Mouse (Mus musculus) testis, postnatal 10 days (tissue): ENCODE data around the gene Olfr912.

ENCODE experiments used
- DNase-seq: peaks from one replicate; pipeline ENCODE4 v3.0.0; 2021; ENCODE audit warnings: low spot score

Gene Olfr912

GRCm38 (mm10) chr9:38579878-38580277, at the start of gene Olfr912:
Gene Olfr912, plus strand, starts transcription at chr9:38580178.
- DNase-seq: no peak

GRCm38 (mm10) chr9:38537549-38537948, 42.4 kb upstream of the Olfr912 start, which contains the start of gene Olfr910:
Gene Olfr910, plus strand, starts transcription at chr9:38537849.
- DNase-seq: no peak

DNA sequence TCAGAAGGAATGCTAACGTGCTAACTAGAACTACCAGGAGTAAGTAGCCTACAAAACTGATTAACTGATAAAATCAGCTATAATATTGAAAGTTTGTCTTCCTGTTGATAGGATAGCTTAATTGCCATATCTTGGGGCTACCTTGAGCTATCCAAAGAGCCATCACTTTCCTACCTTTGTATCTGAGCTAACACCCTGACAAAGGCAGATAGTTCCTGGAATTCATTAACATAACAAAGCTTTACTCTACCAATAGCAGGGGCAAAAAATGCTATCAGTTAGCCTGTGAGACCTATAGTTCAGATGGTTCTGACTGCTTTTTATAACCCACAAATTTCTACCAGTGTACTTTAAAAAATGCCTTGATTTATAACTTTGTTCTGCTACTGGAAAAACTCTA, 11.1 kb downstream of the Olfr912 start:
- no peak for DNase-seq

GRCm38 (mm10) chr9:38592459-38592858, 12.5 kb downstream of the Olfr912 start, which contains the start of gene Olfr913:
Gene Olfr913, plus strand, starts transcription at chr9:38592759.
- DNase-seq: no peak

- DNase-seq: no peak
These were observed 24.8 kb downstream of the Olfr912 start, which contains the start of gene Olfr914 for GRCm38 (mm10) chr9:38604802-38605201. Gene Olfr914, plus strand, starts transcription at chr9:38605102.

- no peak for DNase-seq
These were observed 52.4 kb downstream of the Olfr912 start for GRCm38 (mm10) chr9:38632406-38632805.
